Mouse (Mus musculus) myocyte (in vitro differentiated cells): ENCODE measurements around the gene Wdr11. TPM values are rescaled to one million over a fixed set of nuclear protein-coding genes. Genes with fewer than 3 reads are reported as not detected.

Experiments
- H3K27me3 ChIP-seq: one replicate; pipeline ENCODE4 v1.6.1; 2011; ENCODE audit not compliant: control insufficient read depth, insufficient read depth, insufficient read length
- H3K36me3 ChIP-seq: one replicate; pipeline ENCODE4 v1.6.1; 2011; ENCODE audit not compliant: control insufficient read depth, insufficient read depth
- H3K4me2 ChIP-seq: one replicate; pipeline ENCODE4 v1.6.1; 2011; ENCODE audit warnings: low read depth, control low read depth
- H3K4me3 ChIP-seq: one replicate; pipeline ENCODE4 v1.5.1; 2011; ENCODE audit warnings: mild to moderate bottlenecking, control low read depth, moderate library complexity
- H3K79me2 ChIP-seq: one replicate; pipeline ENCODE4 v1.6.1; 2011; ENCODE audit not compliant: control insufficient read depth, insufficient read depth
- H3ac ChIP-seq: one replicate; pipeline ENCODE4 v1.6.1; 2011; ENCODE audit not compliant: control insufficient read depth, insufficient read length
- CEBPB ChIP-seq: IDR thresholded peaks from 2 replicates; pipeline ENCODE4 v1.6.1; 2011; ENCODE audit warnings: mild to moderate bottlenecking, moderate library complexity; ENCODE audit not compliant: poor library complexity, insufficient read depth, severe bottlenecking
- E2F4 ChIP-seq: IDR thresholded peaks from one replicate; pipeline ENCODE4 v1.6.1; 2011; ENCODE audit warnings: mild to moderate bottlenecking, control low read depth, moderate library complexity; ENCODE audit not compliant: insufficient read depth
- MAX ChIP-seq: IDR thresholded peaks from one replicate; pipeline ENCODE4 v1.6.1; 2011; ENCODE audit warnings: low read depth, mild to moderate bottlenecking, control low read depth
- MYOD1 ChIP-seq, 3 experiments: IDR thresholded peaks; one replicate each; pipeline ENCODE4 v1.6.1; 2011; ENCODE audit warnings: control low read depth in 2 of 3, low read depth in 2 of 3, mild to moderate bottlenecking in 2 of 3, moderate library complexity in 1 of 3; ENCODE audit not compliant: insufficient read length in 2 of 3, control insufficient read depth in 1 of 3
- MYOG ChIP-seq, 3 experiments: IDR thresholded peaks; one replicate each; pipeline ENCODE4 v1.6.1; 2011; ENCODE audit warnings: control low read depth in 2 of 3, low read depth in 2 of 3, mild to moderate bottlenecking in 2 of 3; ENCODE audit not compliant: insufficient read length in 2 of 3, control insufficient read depth in 1 of 3, insufficient read depth in 1 of 3
- POLR2A ChIP-seq: IDR thresholded peaks from one replicate; pipeline ENCODE4 v1.6.1; 2011; ENCODE audit warnings: low read depth, mild to moderate bottlenecking, control low read depth, moderate library complexity; ENCODE audit not compliant: insufficient read length
- POLR2AphosphoS2 ChIP-seq: IDR thresholded peaks from one replicate; pipeline ENCODE4 v1.6.1; 2011; ENCODE audit warnings: low read depth, control low read depth; ENCODE audit not compliant: insufficient read length
- REST ChIP-seq: IDR thresholded peaks from one replicate; pipeline ENCODE4 v1.6.1; 2011; ENCODE audit warnings: mild to moderate bottlenecking, control low read depth, moderate library complexity; ENCODE audit not compliant: insufficient read depth, insufficient read length
- SRF ChIP-seq: IDR thresholded peaks from one replicate; pipeline ENCODE4 v1.6.1; 2011; ENCODE audit warnings: low read depth; ENCODE audit not compliant: control insufficient read depth, insufficient read length
- TCF12 ChIP-seq: IDR thresholded peaks from one replicate; pipeline ENCODE4 v1.6.1; 2011; ENCODE audit warnings: mild to moderate bottlenecking, control low read depth; ENCODE audit not compliant: poor library complexity, insufficient read depth, severe bottlenecking
- TCF3 ChIP-seq: IDR thresholded peaks from one replicate; pipeline ENCODE4 v1.6.1; 2011; ENCODE audit warnings: low read depth, control low read depth; ENCODE audit not compliant: insufficient read length
- USF1 ChIP-seq: IDR thresholded peaks from one replicate; pipeline ENCODE4 v1.6.1; 2011; ENCODE audit warnings: low read depth, mild to moderate bottlenecking, control low read depth, moderate library complexity
- polyA plus RNA-seq: library from polyadenylated mRNA; unstranded; fragments of >200 nt; fragmentation: generic; extraction: Trizol; gene quantifications from one replicate; pipeline ENCODE4 v1.2.1, GENCODE M21; 2012; ENCODE audit warnings: missing spikeins

The Wdr11 gene
- polyA plus RNA-seq, 1 experiment: 15.5 TPM

GRCm38 (mm10) chr7:129653791-129654271, 62.2 kb downstream of the Wdr11 start:
- H3K27me3 ChIP-seq: peaks cover under 1% of the 10 kb centered on the region
- no peak overlapping the region for H3K4me3 ChIP-seq
- no peak overlapping the region for H3K4me2 ChIP-seq
- no peak overlapping the region for H3ac ChIP-seq
- TF ChIP-seq POLR2AphosphoS2 (no peak), CEBPB (no peak), MAX (no peak), TCF3 (no peak), E2F4 (no peak), TCF12 (no peak), USF1 (no peak), MYOD1 (IDR thresholded peaks at IDR 0.05; ENCODE audit: control insufficient read depth in 1 of 3, insufficient read length in 2 of 3, low read depth in 2 of 3) (no peak), REST (no peak), SRF (no peak), MYOG (IDR thresholded peaks at IDR 0.05; ENCODE audit: control insufficient read depth in 1 of 3, insufficient read depth in 1 of 3, insufficient read length in 2 of 3, low read depth in 2 of 3) (no peak), POLR2A (no peak)
- H3K79me2 ChIP-seq: no peaks in the 10 kb centered on the region
- no peaks in the 10 kb centered on the region for H3K36me3 ChIP-seq

GRCm38 (mm10) chr7:129654923-129655322, 63.3 kb downstream of the Wdr11 start:
- H3K27me3 ChIP-seq: peaks cover 4% of the 10 kb centered on the region
- H3K36me3 ChIP-seq: no peaks in the 10 kb centered on the region
- TF ChIP-seq POLR2AphosphoS2 (no peak), REST (no peak), USF1 (no peak), MAX (no peak), MYOD1 (IDR thresholded peaks at IDR 0.05; ENCODE audit: control insufficient read depth in 1 of 3, insufficient read length in 2 of 3, low read depth in 2 of 3) (no peak), SRF (no peak), CEBPB (no peak)
- no peaks in the 10 kb centered on the region for H3K79me2 ChIP-seq
- no peak overlapping the region for H3K4me3 ChIP-seq
- H3K4me2 ChIP-seq: no peak overlapping the region
- no peak overlapping the region for H3ac ChIP-seq

- TF ChIP-seq E2F4 (no peak), POLR2AphosphoS2 (no peak), MYOD1 (IDR thresholded peaks at IDR 0.05; ENCODE audit: control insufficient read depth in 1 of 3, insufficient read length in 2 of 3, low read depth in 2 of 3) (no peak), MYOG (IDR thresholded peaks at IDR 0.05; ENCODE audit: control insufficient read depth in 1 of 3, insufficient read depth in 1 of 3, insufficient read length in 2 of 3, low read depth in 2 of 3) (no peak), MAX (no peak)
- Histone ChIP-seq H3K4me3 (no peak overlapping the region), H3ac (no peak overlapping the region), H3K27me3 (peaks cover 4% of the 10 kb centered on the region), H3K79me2 (no peaks in the 10 kb centered on the region), H3K36me3 (no peaks in the 10 kb centered on the region), H3K4me2 (no peak overlapping the region)
These were observed 64.1 kb downstream of the Wdr11 start for GRCm38 (mm10) chr7:129655604-129656226.

GRCm38 (mm10) chr7:129657867-129658266, 66.2 kb downstream of the Wdr11 start:
- no peak overlapping the region for H3K4me3 ChIP-seq
- no peak overlapping the region for H3ac ChIP-seq
- no peak overlapping the region for H3K4me2 ChIP-seq
- no peaks in the 10 kb centered on the region for H3K79me2 ChIP-seq
- peaks cover 4% of the 10 kb centered on the region for H3K27me3 ChIP-seq
- TF ChIP-seq REST (no peak), TCF12 (no peak), SRF (no peak), USF1 (no peak), MYOG (IDR thresholded peaks at IDR 0.05; ENCODE audit: control insufficient read depth in 1 of 3, insufficient read depth in 1 of 3, insufficient read length in 2 of 3, low read depth in 2 of 3) (no peak), POLR2A (no peak), CEBPB (no peak), MAX (no peak), TCF3 (no peak), E2F4 (no peak), POLR2AphosphoS2 (no peak), MYOD1 (IDR thresholded peaks at IDR 0.05; ENCODE audit: control insufficient read depth in 1 of 3, insufficient read length in 2 of 3, low read depth in 2 of 3) (no peak)
- no peaks in the 10 kb centered on the region for H3K36me3 ChIP-seq

GRCm38 (mm10) chr7:129659755-129660154, 68.1 kb downstream of the Wdr11 start:
- Histone ChIP-seq H3K79me2 (no peaks in the 10 kb centered on the region), H3ac (no peak overlapping the region), H3K27me3 (peaks cover 4% of the 10 kb centered on the region), H3K4me3 (no peak overlapping the region), H3K36me3 (no peaks in the 10 kb centered on the region), H3K4me2 (no peak overlapping the region)
- TF ChIP-seq CEBPB: no peak
